Mouse (Mus musculus) embryonic fibroblast, embryonic 13.5 days (primary cell): Measurements from ENCODE around the gene Otulinl. TPM values are rescaled to one million over a fixed set of nuclear protein-coding genes. Genes with fewer than 3 reads are reported as not detected.

ENCODE experiments used
- H3K27ac ChIP-seq: 2 replicates; pipeline ENCODE4 v1.5.1; 2012; ENCODE audit warnings: low read length, control low read depth, inconsistent platforms; ENCODE audit not compliant: insufficient read depth
- H3K4me1 ChIP-seq: 2 replicates; pipeline ENCODE4 v1.6.1; 2011; ENCODE audit warnings: low read length; ENCODE audit not compliant: control insufficient read depth, insufficient read depth
- H3K4me3 ChIP-seq: 2 replicates; pipeline ENCODE4 v1.5.1; 2011; ENCODE audit warnings: mild to moderate bottlenecking, control low read depth, low read length; ENCODE audit not compliant: insufficient read depth
- CTCF ChIP-seq: IDR thresholded peaks from 2 replicates; pipeline ENCODE4 v1.5.1; 2011; ENCODE audit warnings: mild to moderate bottlenecking, control low read depth, low read length, moderate library complexity, borderline replicate concordance; ENCODE audit not compliant: insufficient read depth
- POLR2A ChIP-seq: IDR thresholded peaks from 2 replicates; pipeline ENCODE4 v1.6.1; 2011; ENCODE audit warnings: low read depth, mild to moderate bottlenecking, control low read depth, low read length, moderate library complexity
- polyA plus RNA-seq: library from polyadenylated mRNA; stranded (reverse); fragments of >200 nt; gene quantifications from 2 replicates; pipeline ENCODE4 v1.2.4, GENCODE M21; 2011; ENCODE audit warnings: low read depth; ENCODE audit not compliant: missing spikeins, insufficient read length

The Otulinl gene
- polyA plus RNA-seq, 1 experiment: 15.6 TPM

DNA sequence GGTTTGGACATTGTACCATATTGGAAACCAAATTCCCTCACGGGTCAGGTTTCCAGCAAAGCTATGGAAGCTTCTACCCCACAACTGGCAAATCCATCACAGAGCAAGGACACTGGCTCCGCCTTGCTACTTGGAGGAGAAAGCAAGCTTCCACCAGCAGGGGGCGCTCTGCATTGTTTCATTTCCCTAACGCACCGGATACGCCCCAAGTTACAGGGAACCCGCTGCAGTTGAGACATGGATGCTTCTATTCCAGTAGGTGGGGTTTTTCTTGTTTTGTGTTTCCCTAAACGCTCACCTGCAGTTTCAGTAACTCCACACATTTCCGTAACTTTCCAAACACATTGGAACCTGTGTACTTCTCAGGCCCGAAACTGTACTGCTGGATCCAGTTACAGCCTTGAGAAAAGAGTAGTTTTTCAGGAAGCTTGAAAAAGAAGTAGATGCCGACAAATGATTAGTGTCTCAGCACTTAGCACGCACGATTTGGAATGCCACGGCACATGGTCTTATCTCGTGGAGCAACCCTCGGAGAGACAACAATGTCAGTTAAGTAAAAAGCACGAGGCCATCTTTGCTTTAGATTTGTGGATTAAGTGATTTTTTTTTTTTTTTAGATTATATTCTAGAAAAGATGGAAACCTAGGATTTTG, 21.7 kb downstream of the Otulinl start:
- peaks cover 2% of the 10 kb centered on the region; the same call in 1 of the 2 replicates for H3K4me1 ChIP-seq
- no peak overlapping the region for H3K27ac ChIP-seq
- no peak for TF ChIP-seq POLR2A
- TF ChIP-seq CTCF: peak; percentile 85
- no peak overlapping the region for H3K4me3 ChIP-seq

DNA sequence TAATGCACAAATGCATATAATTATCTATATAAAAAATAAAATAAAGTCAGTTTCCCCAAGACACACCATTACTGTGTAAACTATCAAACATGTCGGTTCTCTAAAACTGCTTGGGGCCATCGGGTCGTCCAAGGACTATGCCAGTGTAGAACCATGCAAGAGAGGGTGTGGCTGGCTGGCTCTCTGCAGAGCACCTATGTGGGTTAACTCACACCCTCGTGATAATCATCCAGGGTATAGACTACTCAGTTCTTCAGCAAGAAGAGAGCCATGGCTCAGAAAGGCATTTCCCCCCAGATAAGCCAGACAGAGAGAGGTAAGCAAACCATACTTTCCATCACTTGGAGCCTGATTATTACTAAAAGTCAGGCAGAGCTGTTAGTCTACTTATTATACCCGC, 22.2 kb downstream of the Otulinl start:
- no peak overlapping the region for H3K4me3 ChIP-seq

GRCm38 (mm10) chr15:27658356-27658755, 23.0 kb downstream of the Otulinl start:
- Histone ChIP-seq H3K27ac (no peak overlapping the region), H3K4me3 (no peak overlapping the region), H3K4me1 (peaks cover 2% of the 10 kb centered on the region; the same call in 1 of the 2 replicates)
- TF ChIP-seq POLR2A: no peak
- TF ChIP-seq CTCF: no peak

More for the DNA sequence above, 22.2 kb downstream of the Otulinl start:
- Histone ChIP-seq H3K27ac (no peak overlapping the region), H3K4me1 (peaks cover 2% of the 10 kb centered on the region; the same call in 1 of the 2 replicates)
- TF ChIP-seq CTCF: no peak
- TF ChIP-seq POLR2A: no peak

GRCm38 (mm10) chr15:27657866-27658265, 23.5 kb downstream of the Otulinl start:
- peaks cover 1% of the 10 kb centered on the region; the same call in 1 of the 2 replicates for H3K4me1 ChIP-seq
- no peak overlapping the region for H3K4me3 ChIP-seq
- H3K27ac ChIP-seq: no peak overlapping the region
- TF ChIP-seq CTCF (no peak), POLR2A (no peak)

DNA sequence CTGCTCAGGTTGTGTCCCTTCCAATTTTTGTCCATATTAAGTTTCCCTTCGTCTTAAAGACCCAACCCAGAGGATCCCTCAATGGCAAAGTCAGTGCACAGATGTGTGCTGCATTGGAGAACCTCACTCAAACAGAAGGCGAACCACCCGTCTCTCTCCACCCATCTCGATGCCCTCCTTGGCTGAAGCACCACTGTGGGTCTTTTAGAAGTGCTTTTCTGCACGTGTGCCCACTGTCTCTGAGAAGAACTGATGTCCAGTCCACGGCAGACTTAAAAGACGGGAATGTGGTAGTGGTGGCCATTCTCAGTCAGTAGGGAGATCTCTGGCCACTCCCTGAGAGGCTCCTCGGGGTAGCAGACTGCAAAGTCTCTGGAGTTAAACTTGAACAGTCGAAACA, 24.8 kb downstream of the Otulinl start:
- no peaks in the 10 kb centered on the region for H3K4me1 ChIP-seq
- H3K4me3 ChIP-seq: no peak overlapping the region
- no peak overlapping the region for H3K27ac ChIP-seq
- no peak for TF ChIP-seq POLR2A
- no peak for TF ChIP-seq CTCF

DNA sequence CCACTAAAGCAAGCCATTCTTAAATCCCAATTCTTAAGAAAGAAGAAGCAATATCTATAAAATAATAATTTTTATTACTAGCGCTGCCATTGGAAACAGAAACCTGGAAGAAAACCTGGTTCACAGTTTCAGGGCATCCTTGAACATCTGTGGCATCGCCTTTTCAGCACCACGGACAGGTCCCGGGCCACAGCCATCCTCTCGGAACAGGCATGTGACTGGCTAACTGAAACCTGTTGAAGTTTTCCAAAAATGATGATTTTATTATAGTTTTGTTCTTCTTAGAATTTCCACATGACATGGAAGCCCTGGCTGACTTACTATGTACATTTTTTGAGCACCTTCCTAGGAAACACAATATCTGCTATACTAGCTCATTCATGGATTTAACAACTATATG, 26.4 kb downstream of the Otulinl start:
- TF ChIP-seq CTCF: no peak
- no peak for TF ChIP-seq POLR2A
- no peak overlapping the region for H3K4me3 ChIP-seq
- H3K27ac ChIP-seq: no peak overlapping the region
- no peaks in the 10 kb centered on the region for H3K4me1 ChIP-seq

DNA sequence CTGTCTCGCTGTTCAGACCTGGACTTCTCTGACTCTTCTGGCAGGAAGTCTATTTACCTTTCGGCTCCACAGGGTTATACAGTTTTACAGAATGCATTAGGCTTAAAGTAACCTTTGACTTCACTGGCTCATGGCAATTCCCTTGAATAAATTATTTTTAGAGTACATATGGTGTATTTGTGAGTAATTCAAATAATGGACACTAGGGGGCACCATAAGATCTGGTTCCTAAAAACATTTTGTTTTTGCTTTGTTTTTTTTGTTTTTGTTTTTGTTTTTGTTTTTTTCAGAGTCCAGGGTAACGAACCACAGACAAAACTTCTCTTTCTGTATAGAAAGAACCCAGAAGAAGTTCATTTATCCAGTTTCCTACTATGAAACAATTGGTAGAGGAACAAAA, 33.7 kb downstream of the Otulinl start:
- no peak overlapping the region for H3K27ac ChIP-seq
- TF ChIP-seq POLR2A (no peak), CTCF (no peak)
- H3K4me1 ChIP-seq: no peaks in the 10 kb centered on the region
- no peak overlapping the region for H3K4me3 ChIP-seq

DNA sequence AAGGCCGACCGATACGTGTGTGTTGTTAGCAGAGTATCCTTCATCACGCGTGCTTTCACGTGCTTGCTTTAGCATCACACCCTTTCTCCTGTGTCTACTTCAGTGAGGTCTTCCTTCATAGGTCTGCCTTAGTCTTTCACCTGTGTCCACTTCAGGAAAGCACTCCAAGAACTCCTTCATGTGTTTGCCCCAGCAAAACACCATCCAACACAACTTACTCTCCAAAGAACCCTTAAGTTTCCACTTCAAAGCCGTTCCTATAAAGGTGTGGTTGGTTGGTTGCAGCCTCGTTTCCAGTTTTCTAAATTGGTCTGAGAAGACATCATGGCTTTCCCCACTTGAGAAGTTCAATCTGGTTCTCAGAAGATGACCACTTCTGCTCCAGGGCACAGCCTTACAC, 34.7 kb downstream of the Otulinl start:
- H3K27ac ChIP-seq: no peak overlapping the region
- H3K4me1 ChIP-seq: no peaks in the 10 kb centered on the region
- no peak overlapping the region for H3K4me3 ChIP-seq
- no peak for TF ChIP-seq CTCF
- TF ChIP-seq POLR2A: no peak

- no peak for TF ChIP-seq POLR2A
- TF ChIP-seq CTCF: no peak
- no peaks in the 10 kb centered on the region for H3K4me1 ChIP-seq
- H3K4me3 ChIP-seq: no peak overlapping the region
- H3K27ac ChIP-seq: no peak overlapping the region
Observed at GRCm38 (mm10) chr15:27645250-27645649, 36.1 kb downstream of the Otulinl start.

GRCm38 (mm10) chr15:27642895-27643294, 38.5 kb downstream of the Otulinl start:
- H3K4me1 ChIP-seq: no peaks in the 10 kb centered on the region
- no peak for TF ChIP-seq POLR2A
- peak; percentile 42; the same call in 1 of the 2 replicates for TF ChIP-seq CTCF

GRCm38 (mm10) chr15:27641171-27641570, 40.2 kb downstream of the Otulinl start:
- Histone ChIP-seq H3K4me3 (no peak overlapping the region), H3K4me1 (no peaks in the 10 kb centered on the region), H3K27ac (no peak overlapping the region)
- TF ChIP-seq CTCF (no peak), POLR2A (no peak)

More at GRCm38 (mm10) chr15:27642895-27643294, 38.5 kb downstream of the Otulinl start:
- Histone ChIP-seq H3K27ac (no peak overlapping the region), H3K4me3 (no peak overlapping the region)
